In the genomic region with DNA sequence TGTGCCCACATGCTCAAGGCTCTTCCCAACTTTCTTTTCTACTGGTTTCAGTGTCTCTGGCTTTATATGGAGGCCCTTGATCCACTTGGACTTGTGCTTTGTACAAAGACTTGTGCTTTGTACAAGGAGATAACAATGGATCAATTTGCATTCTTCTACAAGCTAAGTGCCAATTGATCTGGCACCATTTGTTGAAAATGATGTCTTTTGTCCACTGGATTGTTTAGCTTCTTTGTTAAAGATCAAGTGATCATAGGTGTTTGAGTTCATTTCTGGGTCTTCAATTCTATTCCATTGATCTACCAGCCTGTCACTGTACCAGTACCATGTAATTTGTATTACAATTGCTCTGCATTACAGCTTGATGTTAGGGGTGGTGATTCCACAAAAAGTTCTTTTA, we compare ENCODE assay signal across 15 mouse cellular contexts.
"Had no signal": no experiment of that assay in that cellular context is flagged by ENCODE, and none has a peak within 500 bp of the region (broad histone marks: within the 10 kb centered on the region; RNA-seq: fewer than 3 reads in every experiment).

No protein-coding gene starts in this region.

- H3K9me3 ChIP-seq: neural tube, embryonic 15.5 days; stomach, embryonic 15.5 days had no signal

- H3K27me3 ChIP-seq: neural tube, embryonic 15.5 days; stomach, embryonic 15.5 days had no signal

- H3K9ac ChIP-seq: neural tube, embryonic 15.5 days; stomach, embryonic 15.5 days had no signal

- H3K4me3 ChIP-seq: neural tube, embryonic 15.5 days; stomach, embryonic 15.5 days had no signal

- H3K4me2 ChIP-seq: neural tube, embryonic 15.5 days; stomach, embryonic 15.5 days had no signal

- H3K36me3 ChIP-seq: neural tube, embryonic 15.5 days; stomach, embryonic 15.5 days had no signal

- DNase-seq: retina, postnatal 1 day; right cerebral cortex, adult 18-20 months; right cerebral cortex, postnatal 14 days; right cerebral cortex, postnatal 25 days; right cerebral cortex, postnatal 4 days; spleen, adult 18-20 months; thymus, adult 18-20 months; thymus, adult 2 months; thymus, postnatal 14 days; thymus, postnatal 25 days; thymus, postnatal 36 days; thymus, postnatal 4 days had no signal

- H3K4me1 ChIP-seq: neural tube, embryonic 15.5 days; stomach, embryonic 15.5 days had no signal

- H3K27ac ChIP-seq: neural tube, embryonic 15.5 days; stomach, embryonic 15.5 days; stomach, postnatal 0 days had no signal
